ENCODE assay signal across 8 mouse cellular contexts in the genomic region with DNA sequence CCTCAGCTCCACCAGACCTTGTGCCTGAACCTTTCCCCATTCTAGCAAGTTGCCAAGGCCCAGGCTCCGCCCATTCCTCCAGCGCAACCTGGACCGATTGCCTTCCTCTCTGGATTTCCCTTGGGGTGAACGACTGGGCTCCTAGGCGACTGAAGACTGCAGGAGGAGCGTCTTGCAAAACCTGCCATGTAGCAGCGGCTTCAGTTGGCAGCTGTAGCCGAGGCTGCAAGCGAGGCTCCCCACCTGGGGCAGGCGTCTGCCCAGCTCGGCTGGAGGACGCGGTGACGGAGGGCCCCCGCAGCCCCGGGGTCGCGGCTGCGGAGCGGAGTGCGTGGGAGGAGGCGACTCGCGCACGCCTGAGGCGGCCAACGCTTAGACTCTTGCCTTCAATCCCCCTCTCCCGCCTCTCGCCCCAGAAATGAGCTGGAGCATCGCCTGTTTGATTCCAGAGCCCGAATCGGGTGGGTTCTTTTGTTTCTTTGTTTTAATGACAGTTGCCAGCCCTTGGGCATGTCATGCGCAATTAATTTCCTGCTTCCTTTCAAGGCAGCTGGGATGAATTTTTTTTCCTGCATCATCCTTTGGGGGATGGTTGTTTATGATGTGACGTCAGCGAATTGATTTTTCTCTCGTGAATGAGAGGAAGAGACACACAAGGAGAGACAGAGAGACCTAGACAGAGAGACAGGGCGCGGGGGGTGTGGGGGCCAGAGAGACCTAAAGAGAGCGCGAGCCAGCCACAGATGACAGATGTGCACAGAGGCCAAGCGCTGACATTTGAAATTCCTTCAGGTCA. TPM values are rescaled to one million over a fixed set of nuclear protein-coding genes. Genes with fewer than 3 reads are reported as not detected.
A peak's percentile ranks its signal among the peaks of the same experiment; 100 is the strongest.
DNase-seq lines count a peak whose midpoint lies in the region; ATAC-seq lines count a peak whose summit lies in the region.

No protein-coding gene starts in this region.

- intact Hi-C loops in left cerebral cortex, postnatal 10 days (cut with DNase I), result no loop called here

- 10% methylated on average over 41 of the region's 41 CpGs for WGBS in macrophage (ENCODE audit: missing documents)

- no peaks in the 10 kb centered on the region for H3K36me3 ChIP-seq in macrophage (ENCODE audit: inconsistent target)

- no peak overlapping the region for H3K27ac ChIP-seq in macrophage

- H3K4me3 ChIP-seq in macrophage (ENCODE audit: inconsistent target), result peak overlapping the region; percentile 18

- H3K79me2 ChIP-seq in macrophage (ENCODE audit: inconsistent target), result no peaks in the 10 kb centered on the region

- DNase-seq in adrenal gland, postnatal 10 days, result peak; percentile 46
- peak; percentile 66 to 71 for DNase-seq in cerebellum, postnatal 36 days
- DNase-seq in frontal cortex, postnatal 36 days (ENCODE audit: low spot score in 2 of 2), result peak; percentile 70 to 77
- DNase-seq in induced T-regulatory cell, adult 2 months (ENCODE audit: low read depth), result peak; percentile 11
- DNase-seq in left cerebral cortex, postnatal 10 days (ENCODE audit: extremely low spot score in 1 of 2, low spot score in 2 of 2), result peak; percentile 65 to 73
- DNase-seq in right cerebral cortex, postnatal 4 days, result peak; percentile 57

- no peak for ATAC-seq in inflammation-experienced regulatory T-cells, adult 6 months

RNA-seq across cellular contexts. Expression of a gene that starts 18.2 kb away (rescaled TPM):
- 10 to 100 TPM in 1 of 2 experiments, 1 to 10 TPM in 1; 9.2 to 14.2 TPM for total RNA-seq in adrenal gland, postnatal 10 days (2021)
- total RNA-seq in left cerebral cortex, postnatal 10 days (2021), result 100 to 1,000 TPM; 279 to 302 TPM
- total RNA-seq in macrophage (2018; cell fraction: chromatin; rRNA removed), result 1 to 10 TPM in 1 of 26 experiments, under 1 TPM in 11, not detected in 14; 0.25 to 1.2 (median 0.43) TPM
- under 1 TPM; 0.03 to 0.37 (median 0.14) TPM for total RNA-seq in macrophage (2018; cell fraction: cytosol; rRNA removed)
- 1 to 10 TPM in 1 of 26 experiments, under 1 TPM in 16, not detected in 9; 0.24 to 2.6 (median 0.47) TPM for total RNA-seq in macrophage (2018; cell fraction: nucleus; rRNA removed)
- polyA plus RNA-seq in macrophage (2018), result 0.10 to 0.33 TPM (median 0.11 TPM) in 3 replicates
- 1 to 10 TPM in 2 of 3 experiments, not detected in 1; 1.2 to 1.9 TPM for polyA plus RNA-seq in inflammation-experienced regulatory T-cells, adult 6 months (2017; shearing (Covaris generic))

Comparison
In these comparisons a context has a peak if more than half of its experiments do, and no peak if none do; other contexts are left out.
1. DNase-seq: peak in every context shown above with its lines; median percentile 74 in frontal cortex, postnatal 36 days; 69 in left cerebral cortex, postnatal 10 days; 68 in cerebellum, postnatal 36 days; 57 in right cerebral cortex, postnatal 4 days; 46 in adrenal gland, postnatal 10 days; 11 in induced T-regulatory cell, adult 2 months.
2. RNA of a gene that starts 18.2 kb away (total RNA-seq): 279 to 302 TPM in left cerebral cortex, postnatal 10 days; 9.2 to 14.2 TPM in adrenal gland, postnatal 10 days; every median in the first group is over 10 times any median in the second.